Mouse (Mus musculus) left cerebral cortex, postnatal 10 days (tissue): Measurements from ENCODE around the gene Uck1. TPM values are rescaled to one million over a fixed set of nuclear protein-coding genes. Genes with fewer than 3 reads are reported as not detected.

Source experiments
- DNase-seq, 2 experiments: peaks; one replicate each; pipeline ENCODE4 v3.0.0; 2021 to 2022; ENCODE audit warnings: low spot score in 2 of 2, mixed read lengths in 1 of 2; ENCODE audit errors: extremely low spot score in 1 of 2
- intact Hi-C: fragments of 180-260 bp; cut with DNase I; formaldehyde crosslinking; loops from one replicate; pipeline ENCODE4 v1.15.1; 2025
- total RNA-seq, 2 experiments: library from RNA; stranded (reverse); gene quantifications; 2 replicates each; pipeline ENCODE4 v1.2.3; 2021

The Uck1 gene
- total RNA-seq, 2 experiments from 2014 or later, result 65.2 to 74.9 TPM

- DNase-seq, result no peak
- intact Hi-C loops, result no loop called here
Measured at GRCm38 (mm10) chr2:32235433-32235832, 24.5 kb downstream of the Uck1 start.

- no peak for DNase-seq
- intact Hi-C loops, result no loop called here
Measured at GRCm38 (mm10) chr2:32222057-32222456, 37.9 kb downstream of the Uck1 start.

- intact Hi-C loops, result no loop called here
- no peak for DNase-seq
Measured at GRCm38 (mm10) chr2:32221577-32221976, 38.4 kb downstream of the Uck1 start.

- no peak for DNase-seq
- intact Hi-C loops, result no loop called here
Measured at GRCm38 (mm10) chr2:32220969-32221368, 39.0 kb downstream of the Uck1 start.

GRCm38 (mm10) chr2:32220021-32220420, 39.9 kb downstream of the Uck1 start:
- intact Hi-C loops, result no loop called here

GRCm38 (mm10) chr2:32219501-32219900, 40.5 kb downstream of the Uck1 start:
- no peak for DNase-seq
- intact Hi-C loops, result loop anchor here (10.0 kb wide), 2 partner anchors 185 to 215 kb away; no protein-coding TSS in a partner anchor

More at GRCm38 (mm10) chr2:32220021-32220420, 39.9 kb downstream of the Uck1 start:
- no peak for DNase-seq

GRCm38 (mm10) chr2:32218541-32219334, 41.2 kb downstream of the Uck1 start:
- DNase-seq, result no peak
- intact Hi-C loops, result loop anchor here (10.0 kb wide), 2 partner anchors 184 to 214 kb away; no protein-coding TSS in a partner anchor

GRCm38 (mm10) chr2:32218113-32218512, 41.8 kb downstream of the Uck1 start:
- intact Hi-C loops, result loop anchor here (10.0 kb wide), 2 partner anchors 183 to 213 kb away; no protein-coding TSS in a partner anchor
- DNase-seq, result no peak

- no peak for DNase-seq
- intact Hi-C loops, result loop anchor here (10.0 kb wide), 2 partner anchors 183 to 213 kb away; no protein-coding TSS in a partner anchor
Measured at GRCm38 (mm10) chr2:32217656-32218055, 42.3 kb downstream of the Uck1 start.

GRCm38 (mm10) chr2:32216506-32216905, 43.5 kb downstream of the Uck1 start:
- DNase-seq, result no peak
- intact Hi-C loops, result loop anchor here (10.0 kb wide), 2 partner anchors 182 to 212 kb away; no protein-coding TSS in a partner anchor

GRCm38 (mm10) chr2:32215576-32215975, 44.4 kb downstream of the Uck1 start:
- DNase-seq, result no peak
- intact Hi-C loops, result loop anchor here (10.0 kb wide), 2 partner anchors 181 to 211 kb away; no protein-coding TSS in a partner anchor

GRCm38 (mm10) chr2:32213000-32213399, 47.0 kb downstream of the Uck1 start:
- intact Hi-C loops, result loop anchor here (10.0 kb wide), 2 partner anchors 178 to 208 kb away; no protein-coding TSS in a partner anchor
- DNase-seq, result no peak

GRCm38 (mm10) chr2:32211689-32212088, 48.3 kb downstream of the Uck1 start:
- DNase-seq, result no peak
- intact Hi-C loops, result loop anchor here (10.0 kb wide), 2 partner anchors 177 to 207 kb away; no protein-coding TSS in a partner anchor

GRCm38 (mm10) chr2:32207682-32208081, 52.3 kb downstream of the Uck1 start:
- intact Hi-C loops, result no loop called here
- DNase-seq, result no peak

Other genes with a start within 250 kb of the Uck1 start
- 1 to 10 TPM; 1.2 to 2.3 TPM for gene Fam78a, start 175.3 kb downstream of the Uck1 start, total RNA-seq
- 10 to 100 TPM; 18.7 to 22.9 TPM for gene Plpp7, start 164.6 kb downstream of the Uck1 start, total RNA-seq
- gene Prrc2b, start 109.1 kb downstream of the Uck1 start, total RNA-seq, result 100 to 1,000 TPM; 274 to 285 TPM
- gene Pomt1, start 23.6 kb downstream of the Uck1 start, total RNA-seq, result 10 to 100 TPM; 27.2 to 29.0 TPM
- 10 to 100 TPM; 73.6 to 78.6 TPM for gene Golga2, start 27.2 kb upstream of the Uck1 start, total RNA-seq
- gene Swi5, start 27.9 kb upstream of the Uck1 start, total RNA-seq, result 100 to 1,000 TPM; 233 to 242 TPM
- gene Ciz1, start 92.2 kb upstream of the Uck1 start, total RNA-seq, result 10 to 100 TPM; 65.2 to 75.1 TPM
- gene Dnm1, start 93.2 kb upstream of the Uck1 start, total RNA-seq, result 100 to 1,000 TPM; 707 to 727 TPM
- gene 1110008P14Rik, start 121.8 kb upstream of the Uck1 start, total RNA-seq, result 100 to 1,000 TPM; 168 to 176 TPM
- gene Lcn2, start 128.1 kb upstream of the Uck1 start, total RNA-seq, result 1 to 10 TPM; 1.7 to 3.4 TPM
- gene Ptges2, start 135.7 kb upstream of the Uck1 start, total RNA-seq, result 10 to 100 TPM; 46.5 to 46.9 TPM
- gene Naif1, start 190.3 kb upstream of the Uck1 start, total RNA-seq, result 1 to 10 TPM; 3.3 to 3.7 TPM
- gene Slc25a25, start 191.3 kb upstream of the Uck1 start, total RNA-seq, result 10 to 100 TPM; 48.9 to 51.3 TPM